Mouse (Mus musculus) stomach, embryonic 14.5 days (tissue): ENCODE results near the gene Trim7. TPM values are rescaled to one million over a fixed set of nuclear protein-coding genes. Genes with fewer than 3 reads are reported as not detected.

Experiments used
- ATAC-seq: fragments of 200-750 bp; cut with Nextera tagmentation; 2 replicates; pipeline ENCODE4 v1.8.0; 2017; ENCODE audit warnings: low read depth, moderate TSS enrichment; ENCODE audit not compliant: insufficient number of reproducible peaks, insufficient read depth, low FRiP score
- H3K27ac ChIP-seq: fragments of 300-500 bp; sonication (generic); 2 replicates; pipeline ENCODE4 v1.5.1; 2014; ENCODE audit warnings: mild to moderate bottlenecking, low read length, moderate library complexity, mixed read lengths
- H3K27me3 ChIP-seq: fragments of 300-500 bp; sonication (generic); 2 replicates; pipeline ENCODE4 v1.6.1; 2014; ENCODE audit warnings: low read length, control low read depth, mixed read lengths; ENCODE audit not compliant: control insufficient read depth, insufficient read depth
- H3K36me3 ChIP-seq: fragments of 300-500 bp; sonication (generic); 2 replicates; pipeline ENCODE4 v1.6.1; 2014; ENCODE audit warnings: mild to moderate bottlenecking, control low read depth, low read length, moderate library complexity, mixed read lengths; ENCODE audit not compliant: control insufficient read depth, insufficient read depth
- H3K4me1 ChIP-seq: fragments of 300-500 bp; sonication (generic); 2 replicates; pipeline ENCODE4 v1.6.1; 2014; ENCODE audit warnings: low read length, control low read depth, mixed read lengths; ENCODE audit not compliant: control insufficient read depth, insufficient read depth
- H3K4me2 ChIP-seq: fragments of 300-500 bp; sonication (generic); replicated peaks from 2 replicates; pipeline ENCODE4 v1.6.1; 2014; ENCODE audit warnings: low read depth, low read length, control low read depth
- H3K4me3 ChIP-seq: fragments of 300-500 bp; sonication (generic); 2 replicates; pipeline ENCODE4 v1.5.1; 2014; ENCODE audit warnings: low read depth, low read length, control low read depth
- H3K9ac ChIP-seq: fragments of 300-500 bp; sonication (generic); replicated peaks from 2 replicates; pipeline ENCODE4 v1.6.1; 2014; ENCODE audit warnings: low read depth, mild to moderate bottlenecking, control low read depth, low read length, moderate library complexity, mixed read lengths
- H3K9me3 ChIP-seq: fragments of 300-500 bp; sonication (generic); 2 replicates; pipeline ENCODE4 v1.6.1; 2016; ENCODE audit warnings: low read depth, low read length, control low read depth; ENCODE audit not compliant: control insufficient read depth
- WGBS: fragments of 180-500 bp; shearing (Covaris S2); extraction: QIAGEN DNeasy Blood & Tissue Kit; methylation state at CpG from one replicate; pipeline ENCODE4 v1.1.7; 2014; 5-methylcytosine and 5-hydroxymethylcytosine counted together
- polyA plus RNA-seq: library from polyadenylated mRNA; unstranded; fragments of >200 nt; fragmentation: Nextera tagmentation; extraction: Ambion mirVana; gene quantifications from 2 replicates; pipeline ENCODE4 v1.2.1, GENCODE M21; 2014

Gene Trim7
- polyA plus RNA-seq, 1 experiment from 2014 or later = 2.1 TPM

GRCm38 (mm10) chr11:48859014-48859413 is 33.1 kb downstream of the Trim7 start:
- Histone ChIP-seq H3K27me3 (no peaks in the 10 kb centered on the region), H3K4me2 (peak overlapping the region; percentile 65), H3K4me1 (peaks cover 8% of the 10 kb centered on the region), H3K9me3 (no peaks in the 10 kb centered on the region), H3K36me3 (no peaks in the 10 kb centered on the region), H3K4me3 (peak overlapping the region; percentile 61; the same call in 1 of the 2 replicates), H3K9ac (no peak overlapping the region), H3K27ac (no peak overlapping the region)
- 0% methylated on average over 6 of the region's 6 CpGs for WGBS
- no peak for ATAC-seq

GRCm38 (mm10) chr11:48862784-48863319 is 36.9 kb downstream of the Trim7 start:
- Histone ChIP-seq H3K4me3 (no peak overlapping the region), H3K4me1 (no peaks in the 10 kb centered on the region; the same call in 1 of the 2 replicates), H3K36me3 (no peaks in the 10 kb centered on the region), H3K27ac (no peak overlapping the region), H3K9ac (no peak overlapping the region), H3K9me3 (no peaks in the 10 kb centered on the region), H3K27me3 (no peaks in the 10 kb centered on the region), H3K4me2 (no peak overlapping the region)
- ATAC-seq = no peak
- WGBS = 84% methylated on average over 1 of the region's 1 CpGs

GRCm38 (mm10) chr11:48863808-48864207 is 37.9 kb downstream of the Trim7 start:
- 89% methylated on average over 3 of the region's 3 CpGs for WGBS
- Histone ChIP-seq H3K27me3 (no peaks in the 10 kb centered on the region), H3K36me3 (no peaks in the 10 kb centered on the region), H3K4me3 (no peak overlapping the region), H3K27ac (no peak overlapping the region), H3K4me1 (no peaks in the 10 kb centered on the region), H3K4me2 (no peak overlapping the region), H3K9me3 (no peaks in the 10 kb centered on the region), H3K9ac (no peak overlapping the region)
- no peak for ATAC-seq

GRCm38 (mm10) chr11:48866481-48866880 is 40.5 kb downstream of the Trim7 start:
- no peaks in the 10 kb centered on the region for H3K36me3 ChIP-seq
- no peak overlapping the region for H3K9ac ChIP-seq
- 96% methylated on average over 9 of the region's 9 CpGs for WGBS
- no peak for ATAC-seq
- H3K27me3 ChIP-seq = no peaks in the 10 kb centered on the region
- H3K27ac ChIP-seq = no peak overlapping the region
- peaks cover 14% of the 10 kb centered on the region for H3K4me1 ChIP-seq
- no peak overlapping the region for H3K4me2 ChIP-seq
- no peaks in the 10 kb centered on the region for H3K9me3 ChIP-seq
- no peak overlapping the region for H3K4me3 ChIP-seq

- no peak overlapping the region for H3K27ac ChIP-seq
- no peaks in the 10 kb centered on the region for H3K27me3 ChIP-seq
- no peaks in the 10 kb centered on the region for H3K36me3 ChIP-seq
- no peaks in the 10 kb centered on the region for H3K9me3 ChIP-seq
- 49% methylated on average over 7 of the region's 7 CpGs for WGBS
- peak overlapping the region; percentile 47 for H3K4me2 ChIP-seq
- 0 out of 2 replicates have a peak overlapping the region, but pooled peaks have one; percentile 10 for H3K4me3 ChIP-seq
- H3K9ac ChIP-seq = no peak overlapping the region
- peak; percentile 39; the same call in 1 of the 2 replicates for ATAC-seq
- peaks cover 14% of the 10 kb centered on the region for H3K4me1 ChIP-seq
These were observed 43.6 kb downstream of the Trim7 start for GRCm38 (mm10) chr11:48869380-48870110.

- peak overlapping the region; percentile 47 for H3K4me2 ChIP-seq
- WGBS = 36% methylated on average over 7 of the region's 7 CpGs
- H3K36me3 ChIP-seq = no peaks in the 10 kb centered on the region
- H3K4me1 ChIP-seq = peaks cover 14% of the 10 kb centered on the region
- ATAC-seq = no peak
- peak overlapping the region; percentile 43 for H3K4me3 ChIP-seq
- H3K27me3 ChIP-seq = no peaks in the 10 kb centered on the region
- peak overlapping the region; percentile 79; the same call in 1 of the 2 replicates for H3K27ac ChIP-seq
- H3K9ac ChIP-seq = peak overlapping the region; percentile 41
- no peaks in the 10 kb centered on the region for H3K9me3 ChIP-seq
These were observed 44.8 kb downstream of the Trim7 start for GRCm38 (mm10) chr11:48870781-48871180.

- Histone ChIP-seq H3K9me3 (no peaks in the 10 kb centered on the region), H3K9ac (peak within 1 kb of the TSS; percentile 41), H3K36me3 (no peaks in the 10 kb centered on the region), H3K4me2 (peak within 1 kb of the TSS; percentile 47), H3K27ac (peak within 1 kb of the TSS; percentile 79; the same call in 1 of the 2 replicates), H3K27me3 (no peaks in the 10 kb centered on the region), H3K4me1 (peaks cover 14% of the 10 kb centered on the region), H3K4me3 (peak within 1 kb of the TSS; percentile 43)
- 2% methylated on average over 19 of the region's 19 CpGs for WGBS
- ATAC-seq = peak; percentile 33
These were observed 45.3 kb downstream of the Trim7 start, which contains the start of gene Irgm1 for GRCm38 (mm10) chr11:48871201-48871772. Gene Irgm1, minus strand, starts transcription at chr11:48871683.

- H3K9me3 ChIP-seq = no peaks in the 10 kb centered on the region
- H3K9ac ChIP-seq = peak overlapping the region; percentile 41; the same call in 1 of the 2 replicates
- peak overlapping the region; percentile 43 for H3K4me3 ChIP-seq
- no peaks in the 10 kb centered on the region for H3K36me3 ChIP-seq
- ATAC-seq = no peak
- peaks cover 14% of the 10 kb centered on the region for H3K4me1 ChIP-seq
- WGBS = 15% methylated on average over 17 of the region's 17 CpGs
- peak overlapping the region; percentile 79; the same call in 1 of the 2 replicates for H3K27ac ChIP-seq
- no peaks in the 10 kb centered on the region for H3K27me3 ChIP-seq
- H3K4me2 ChIP-seq = peak overlapping the region; percentile 47
These were observed 46.0 kb downstream of the Trim7 start for GRCm38 (mm10) chr11:48871817-48872541.
